Comparison of ENCODE assay signal across 9 mouse cellular contexts in the genomic region with DNA sequence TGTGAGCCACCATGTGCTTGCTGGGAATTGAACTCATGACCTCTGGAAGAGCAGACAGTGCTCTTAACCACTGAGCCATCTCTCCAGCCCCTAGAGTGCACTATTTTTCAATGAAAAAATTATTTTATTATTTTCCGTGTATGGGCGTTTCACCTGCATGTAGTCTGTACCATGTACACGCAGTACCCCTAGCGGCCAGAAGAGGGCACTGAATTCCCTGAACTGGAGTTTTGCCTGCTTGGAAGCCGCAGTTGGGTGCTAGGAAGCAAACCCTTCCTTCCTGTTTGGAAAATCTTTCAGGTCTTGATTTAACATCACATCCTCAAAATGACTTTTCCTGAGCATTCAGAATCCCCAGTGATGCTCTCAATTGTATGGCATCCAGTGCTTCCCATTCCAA. TPM values are rescaled to one million over a fixed set of nuclear protein-coding genes. Genes with fewer than 3 reads are reported as not detected.
DNase-seq lines count a peak whose midpoint lies in the region; TF ChIP-seq lines count a peak whose summit lies in the region.
"Had no signal": no experiment of that assay in that cellular context is flagged by ENCODE, and none has a peak within 500 bp of the region (broad histone marks: within the 10 kb centered on the region; RNA-seq: fewer than 3 reads in every experiment).

No protein-coding gene starts in this region.

- no peak for TF ChIP-seq POLR2A in MEL (IDR thresholded peaks at IDR 0.05; ENCODE audit: control insufficient read depth in 1 of 2, insufficient read depth in 1 of 2, low read depth in 1 of 2, low read length in 2 of 2, poor library complexity in 1 of 2)
- no peak for TF ChIP-seq POLR2A in brain, embryonic 14.5 days (IDR thresholded peaks at IDR 0.05; ENCODE audit: borderline replicate concordance, extremely low read depth, insufficient read depth, insufficient read length, poor library complexity, severe bottlenecking)

- no peaks in the 10 kb centered on the region for H3K4me1 ChIP-seq in MEL (ENCODE audit: control insufficient read depth in 1 of 2, insufficient read depth in 2 of 2, low read length in 2 of 2)
- H3K4me1 ChIP-seq: neural tube, embryonic 12.5 days had no signal

- no peaks in the 10 kb centered on the region for H3K36me3 ChIP-seq in MEL (ENCODE audit: control insufficient read depth in 1 of 2, insufficient read depth in 2 of 2, low read length in 2 of 2)
- H3K36me3 ChIP-seq: heart, embryonic 13.5 days; neural tube, embryonic 12.5 days had no signal

- no peak overlapping the region for H3K9ac ChIP-seq in MEL (ENCODE audit: control insufficient read depth, low read depth, low read length, poor library complexity, severe bottlenecking)
- H3K9ac ChIP-seq: heart, embryonic 13.5 days; neural tube, embryonic 12.5 days had no signal

- no peaks in the 10 kb centered on the region for H3K79me2 ChIP-seq in MEL (ENCODE audit: control insufficient read depth, insufficient read depth, low read length, poor library complexity)

- peak; percentile 89 to 94 (median 91) for TF ChIP-seq CTCF in MEL (IDR thresholded peaks at IDR 0.05 in 2 of 3, conservative IDR thresholded peaks at IDR 0.05 in 1 of 3; ENCODE audit: control insufficient read depth in 1 of 3, insufficient read depth in 1 of 3, low read depth in 2 of 3, low read length in 3 of 3, poor library complexity in 1 of 3, severe bottlenecking in 1 of 3)
- TF ChIP-seq CTCF in brain, embryonic 14.5 days (IDR thresholded peaks at IDR 0.05; ENCODE audit: borderline replicate concordance, extremely low read depth, insufficient read depth, insufficient read length) = peak; percentile 75; the same call in 1 of the 2 replicates

- DNase-seq in left cerebral cortex, postnatal 4 days = peak; percentile 49
- no peak for DNase-seq in left cerebral cortex, adult 9 months (ENCODE audit: low spot score in 2 of 2)
- DNase-seq in MEL (ENCODE audit: low read depth, low spot score) = peak; percentile 83
- peak; percentile 40 for DNase-seq in brain, embryonic 14.5 days (ENCODE audit: low read depth)
- DNase-seq in gastrocnemius, postnatal 36 days = peak; percentile 19 to 45
- peak; percentile 39 to 54 for DNase-seq in lung, postnatal 4 days
- DNase-seq in thymus, adult 18-20 months = peak; percentile 19 to 25

- H3K27ac ChIP-seq in MEL (ENCODE audit: control insufficient read depth, low read depth, low read length) = no peak overlapping the region
- H3K27ac ChIP-seq: heart, embryonic 13.5 days; neural tube, embryonic 12.5 days had no signal

- no peak overlapping the region for H3K4me3 ChIP-seq in MEL (ENCODE audit: control insufficient read depth in 1 of 2, insufficient read depth in 1 of 2, low read depth in 2 of 2, low read length in 2 of 2)
- H3K4me3 ChIP-seq: heart, embryonic 13.5 days; neural tube, embryonic 12.5 days had no signal

- TF ChIP-seq EP300 in MEL (IDR thresholded peaks at IDR 0.05; ENCODE audit: low read depth in 1 of 2, low read length in 2 of 2) = no peak

- H3K9me3 ChIP-seq in MEL (replicated peaks; ENCODE audit: insufficient read depth, low read length) = no peaks in the 10 kb centered on the region
- H3K9me3 ChIP-seq: heart, embryonic 13.5 days; neural tube, embryonic 12.5 days had no signal

- no peaks in the 10 kb centered on the region for H3K27me3 ChIP-seq in MEL (ENCODE audit: control insufficient read depth in 1 of 2, insufficient read depth in 2 of 2, low read length in 2 of 2)
- H3K27me3 ChIP-seq: heart, embryonic 13.5 days; neural tube, embryonic 12.5 days had no signal

- TF ChIP-seq RAD21 in MEL (IDR thresholded peaks at IDR 0.05; ENCODE audit: low read depth, low read length) = peak; percentile 80

- intact Hi-C loops in left cerebral cortex, postnatal 4 days (cut with DNase I) = no loop called here
- intact Hi-C loops in gastrocnemius, postnatal 36 days (cut with DNase I) = loop anchor here (5.0 kb wide), 1 partner anchor 129 kb away; no protein-coding TSS in a partner anchor

TF ChIP-seq in MEL, 35 proteins besides CTCF, POLR2A, EP300 and RAD21:
- TF ChIP-seq RCOR1 (IDR thresholded peaks at IDR 0.05; ENCODE audit: low read depth, low read length) (0 out of 2 replicates have a peak, but pooled peaks have one; percentile 28), POLR2AphosphoS5 (IDR thresholded peaks at IDR 0.05; ENCODE audit: borderline replicate concordance, low read depth, low read length) (no peak), HCFC1 (IDR thresholded peaks at IDR 0.05; ENCODE audit: low read depth, low read length) (0 out of 2 replicates have a peak, but pooled peaks have one; percentile 21), E2F4 (IDR thresholded peaks at IDR 0.05; ENCODE audit: borderline replicate concordance, low read depth, low read length) (no peak), MAX (IDR thresholded peaks at IDR 0.05; ENCODE audit: low read length) (no peak), USF2 (IDR thresholded peaks at IDR 0.05; ENCODE audit: borderline replicate concordance in 1 of 2, insufficient read depth in 1 of 2, low read depth in 1 of 2, low read length in 2 of 2) (no peak), ETS1 (IDR thresholded peaks at IDR 0.05; ENCODE audit: low read depth, low read length) (0 out of 2 replicates have a peak, but pooled peaks have one; percentile 20), TCF12 (IDR thresholded peaks at IDR 0.05; ENCODE audit: low read depth, low read length) (peak; percentile 36; the same call in 1 of the 2 replicates), SMC3 (IDR thresholded peaks at IDR 0.05; ENCODE audit: low read depth, low read length) (peak; percentile 88), SIN3A (IDR thresholded peaks at IDR 0.05; ENCODE audit: low read length) (peak; percentile 49; the same call in 1 of the 2 replicates), ZC3H11A (IDR thresholded peaks at IDR 0.05; ENCODE audit: low read depth, low read length) (peak; percentile 82), NRF1 (IDR thresholded peaks at IDR 0.05; ENCODE audit: insufficient read depth, low read depth, low read length, poor library complexity, severe bottlenecking) (no peak), MXI1 (IDR thresholded peaks at IDR 0.05; ENCODE audit: low read depth, low read length) (peak; percentile 44; the same call in 1 of the 2 replicates), MAFK (IDR thresholded peaks at IDR 0.05; ENCODE audit: borderline replicate concordance, low read depth, low read length) (no peak), USF1 (IDR thresholded peaks at IDR 0.05; ENCODE audit: low read depth, low read length) (0 out of 2 replicates have a peak, but pooled peaks have one; percentile 6), BHLHE40 (IDR thresholded peaks at IDR 0.05; ENCODE audit: borderline replicate concordance, low read depth, low read length) (0 out of 2 replicates have a peak, but pooled peaks have one; percentile 53), NELFE (IDR thresholded peaks at IDR 0.05; ENCODE audit: low read depth, low read length) (no peak), ELF1 (IDR thresholded peaks at IDR 0.05; ENCODE audit: low read depth, low read length) (0 out of 2 replicates have a peak, but pooled peaks have one; percentile 38), GABPA (IDR thresholded peaks at IDR 0.05; ENCODE audit: low read depth, low read length) (peak; percentile 23; the same call in 1 of the 2 replicates), ZNF384 (IDR thresholded peaks at IDR 0.05; ENCODE audit: low read depth, low read length) (no peak), UBTF (IDR thresholded peaks at IDR 0.05; ENCODE audit: borderline replicate concordance, insufficient read depth, low read depth, low read length) (no peak), MYC (IDR thresholded peaks at IDR 0.05; ENCODE audit: low read depth, low read length) (no peak), MEF2A (IDR thresholded peaks at IDR 0.05; ENCODE audit: extremely low read depth, insufficient replicate concordance, low read depth, low read length, poor library complexity, severe bottlenecking) (no peak), ZKSCAN1 (IDR thresholded peaks at IDR 0.05; ENCODE audit: low read depth, low read length) (no peak), MAZ (IDR thresholded peaks at IDR 0.05; ENCODE audit: low read depth, low read length) (no peak), TBP (IDR thresholded peaks at IDR 0.05; ENCODE audit: low read depth, low read length) (no peak; the same call in 1 of the 2 replicates), ZMIZ1 (IDR thresholded peaks at IDR 0.05; ENCODE audit: low read depth, low read length) (no peak), KAT2A (conservative IDR thresholded peaks at IDR 0.05; ENCODE audit: low read depth, low read length) (no peak), TAL1 (IDR thresholded peaks at IDR 0.05; ENCODE audit: low read length) (no peak), JUND (IDR thresholded peaks at IDR 0.05; ENCODE audit: low read depth, low read length) (0 out of 2 replicates have a peak, but pooled peaks have one; percentile 32), MYB (IDR thresholded peaks at IDR 0.05; ENCODE audit: low read depth, low read length) (no peak), GATA1 (IDR thresholded peaks at IDR 0.05; ENCODE audit: low read depth, low read length) (no peak), CHD1 (IDR thresholded peaks at IDR 0.05; ENCODE audit: low read depth, low read length) (no peak), POLR2AphosphoS2 (IDR thresholded peaks at IDR 0.05; ENCODE audit: low read length) (no peak), CHD2 (IDR thresholded peaks at IDR 0.05; ENCODE audit: low read length) (no peak)

RNA-seq across cellular contexts. Expression of a gene that starts 10.9 kb away (rescaled TPM):
- total RNA-seq in left cerebral cortex, postnatal 4 days (2021) = 100 to 1,000 TPM; 151 to 157 TPM
- total RNA-seq in MEL (2012; rRNA removed) = 260 and 275 TPM in 2 replicates
- 100 to 1,000 TPM; 237 to 463 TPM for polyA plus RNA-seq in MEL (2012; ENCODE audit: insufficient read depth in 1 of 2, insufficient read length in 2 of 2, low read depth in 1 of 2, low replicate concordance in 2 of 2, missing spikeins in 1 of 2)
- 106 and 129 TPM in 2 replicates for polyA plus RNA-seq in brain, embryonic 14.5 days (2012; rRNA removed)
- total RNA-seq in gastrocnemius, postnatal 36 days (2021) = 10 to 100 TPM; 46.2 to 52.3 TPM

RNA-seq across cellular contexts. Expression of a gene that starts 47.3 kb away (rescaled TPM):
- total RNA-seq in left cerebral cortex, postnatal 4 days (2021) = 10 to 100 TPM; 52.4 to 55.8 TPM
- 10.3 and 11.7 TPM in 2 replicates for total RNA-seq in MEL (2012; rRNA removed)
- 10 to 100 TPM in 1 of 2 experiments, not detected in 1; 33.5 TPM for polyA plus RNA-seq in MEL (2012; ENCODE audit: insufficient read depth in 1 of 2, insufficient read length in 2 of 2, low read depth in 1 of 2, low replicate concordance in 2 of 2, missing spikeins in 1 of 2)
- polyA plus RNA-seq in brain, embryonic 14.5 days (2012; rRNA removed) = 55.6 and 65.1 TPM in 2 replicates
- 1 to 10 TPM; 5.9 to 6.6 TPM for total RNA-seq in gastrocnemius, postnatal 36 days (2021)

Comparison
In these comparisons a context has a peak if more than half of its experiments do, and no peak if none do; other contexts are left out.
1. DNase-seq: peak in left cerebral cortex, postnatal 4 days (single experiment), MEL (single experiment), brain, embryonic 14.5 days (single experiment), gastrocnemius, postnatal 36 days (2 of 2), lung, postnatal 4 days (2 of 2) and thymus, adult 18-20 months (2 of 2); none in left cerebral cortex, adult 9 months (0 of 2).